Mouse (Mus musculus) cerebellum, postnatal 4 days (tissue): ENCODE results near the gene Pycr1.
A peak's percentile ranks its signal among the peaks of the same experiment; 100 is the strongest.

Source experiments
- DNase-seq, 2 experiments: peaks; one replicate each; pipeline ENCODE4 v3.0.0; 2022; ENCODE audit warnings: low spot score in 2 of 2, mixed read lengths in 1 of 2

Gene Pycr1

GRCm38 (mm10) chr11:120658876-120659410 is 15.4 kb upstream of the Pycr1 start:
- peak in 1 of 2 experiments; percentile 71 for DNase-seq

- no peak for DNase-seq
These were observed 13.7 kb upstream of the Pycr1 start for GRCm38 (mm10) chr11:120657301-120657700.

DNA sequence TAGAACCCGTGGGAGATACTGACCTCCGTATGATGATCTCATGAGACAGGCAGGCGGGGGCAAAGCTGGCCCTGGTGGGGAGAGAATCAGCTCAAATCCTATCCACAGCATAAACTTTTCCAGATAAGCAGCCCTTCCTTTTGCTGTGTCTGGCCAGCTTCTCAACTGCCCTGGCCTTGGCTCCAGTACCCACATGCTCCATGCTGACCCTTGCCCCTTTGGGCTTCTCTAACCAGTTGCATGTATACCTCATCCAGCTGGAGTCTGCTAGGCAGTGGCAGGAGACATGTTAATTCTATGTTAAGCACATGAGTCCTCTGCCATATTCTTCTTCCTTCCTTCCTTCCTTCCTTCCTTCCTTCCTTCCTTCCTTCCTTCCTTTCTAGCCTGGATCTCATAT is 11.2 kb upstream of the Pycr1 start:
- DNase-seq = no peak

DNA sequence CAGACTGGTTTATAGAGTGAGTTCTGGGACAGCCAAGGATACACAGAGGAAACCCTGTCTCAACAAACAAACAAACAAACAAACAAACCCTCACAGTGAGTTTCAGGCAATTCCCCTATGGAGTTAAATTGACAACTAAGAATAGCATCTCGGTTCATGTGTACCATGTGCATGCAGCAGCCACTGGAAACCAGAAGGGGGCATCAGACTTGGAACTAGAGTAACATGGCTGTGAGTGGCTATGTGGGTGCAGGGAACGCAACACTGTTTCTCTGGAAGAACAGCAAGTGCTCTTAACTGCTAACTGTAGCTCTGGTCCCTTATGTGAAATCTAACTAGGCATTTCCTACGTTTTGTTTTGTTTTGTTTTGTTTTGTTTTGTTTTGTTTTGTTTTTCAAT is 8.3 kb upstream of the Pycr1 start:
- DNase-seq = no peak

GRCm38 (mm10) chr11:120648001-120648476 is 4.5 kb upstream of the Pycr1 start, which contains the start of gene Myadml2:
Gene Myadml2 (minus strand): TSS chr11:120648158.
- DNase-seq = no peak

- DNase-seq = no peak
These were observed 3.7 kb upstream of the Pycr1 start for GRCm38 (mm10) chr11:120647047-120647830.

GRCm38 (mm10) chr11:120642939-120643600 is 499 bp downstream of the Pycr1 start:
- no peak for DNase-seq

- no peak for DNase-seq
These were observed 1.7 kb downstream of the Pycr1 start for GRCm38 (mm10) chr11:120641869-120642268.

- DNase-seq = no peak
These were observed 2.3 kb downstream of the Pycr1 start for GRCm38 (mm10) chr11:120641255-120641654.

DNA sequence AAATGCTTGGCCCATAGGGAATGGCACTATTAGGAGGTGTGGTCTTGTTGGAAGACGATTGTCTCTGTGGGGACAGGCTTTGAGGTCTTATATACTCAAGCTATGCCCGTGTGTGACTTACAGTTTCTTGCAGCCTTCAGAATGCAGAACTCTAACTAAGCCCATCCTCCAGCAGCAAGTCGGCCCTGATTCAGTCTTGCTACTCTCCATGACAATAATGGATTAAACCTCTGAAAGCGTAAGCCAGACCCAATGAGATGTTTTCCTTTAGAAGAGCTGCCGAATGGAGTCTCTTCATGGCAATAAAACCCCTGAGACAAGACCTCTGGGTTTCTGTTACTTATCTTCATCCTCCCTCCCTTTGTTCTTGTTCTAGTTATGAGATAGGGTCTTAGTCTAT is 8.8 kb downstream of the Pycr1 start:
- no peak for DNase-seq

DNA sequence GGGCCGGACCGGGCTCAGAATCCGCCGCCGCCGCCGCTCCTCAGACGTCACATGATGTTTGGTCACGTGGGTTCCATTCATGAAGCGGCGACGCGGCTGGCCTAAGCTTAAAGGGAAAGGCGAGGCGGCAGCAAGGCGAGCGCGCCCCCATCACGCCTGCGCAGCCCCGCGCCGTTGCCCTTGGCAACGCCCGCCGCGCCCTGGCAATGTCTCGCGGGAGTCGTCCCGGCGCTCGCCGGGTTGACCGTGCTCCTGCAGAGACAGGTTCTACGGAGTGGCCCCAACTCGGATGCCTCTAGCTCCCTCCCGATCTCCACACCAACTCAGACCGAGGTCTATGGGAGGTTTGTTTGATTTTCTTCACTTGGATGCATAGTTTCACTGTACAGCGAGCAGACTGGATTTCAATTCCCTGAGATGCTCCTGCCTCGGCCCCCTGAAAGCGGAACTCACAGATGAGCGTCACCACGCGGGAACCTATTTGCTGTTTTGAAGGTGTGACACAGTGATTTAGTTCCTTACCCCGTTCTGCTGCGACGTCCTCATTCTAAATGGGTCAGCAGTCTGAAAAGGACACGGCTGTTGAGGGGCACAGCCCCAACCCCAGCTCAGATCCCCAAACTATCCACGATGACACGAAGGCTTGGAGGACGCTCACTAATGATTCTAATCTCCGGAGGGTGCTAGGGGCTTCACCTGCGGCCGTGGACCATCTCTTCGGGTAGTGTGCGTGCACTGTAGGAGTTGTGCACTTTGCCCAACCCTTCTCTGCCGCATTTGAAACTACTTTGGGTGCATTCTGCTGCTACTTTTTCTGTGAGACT is 9.8 kb downstream of the Pycr1 start, which contains the start of gene Mafg:
Gene Mafg, minus strand, starts transcription at position 81 of the 824 bp plus-strand sequence.
- peak; percentile 87 to 92 for DNase-seq

DNA sequence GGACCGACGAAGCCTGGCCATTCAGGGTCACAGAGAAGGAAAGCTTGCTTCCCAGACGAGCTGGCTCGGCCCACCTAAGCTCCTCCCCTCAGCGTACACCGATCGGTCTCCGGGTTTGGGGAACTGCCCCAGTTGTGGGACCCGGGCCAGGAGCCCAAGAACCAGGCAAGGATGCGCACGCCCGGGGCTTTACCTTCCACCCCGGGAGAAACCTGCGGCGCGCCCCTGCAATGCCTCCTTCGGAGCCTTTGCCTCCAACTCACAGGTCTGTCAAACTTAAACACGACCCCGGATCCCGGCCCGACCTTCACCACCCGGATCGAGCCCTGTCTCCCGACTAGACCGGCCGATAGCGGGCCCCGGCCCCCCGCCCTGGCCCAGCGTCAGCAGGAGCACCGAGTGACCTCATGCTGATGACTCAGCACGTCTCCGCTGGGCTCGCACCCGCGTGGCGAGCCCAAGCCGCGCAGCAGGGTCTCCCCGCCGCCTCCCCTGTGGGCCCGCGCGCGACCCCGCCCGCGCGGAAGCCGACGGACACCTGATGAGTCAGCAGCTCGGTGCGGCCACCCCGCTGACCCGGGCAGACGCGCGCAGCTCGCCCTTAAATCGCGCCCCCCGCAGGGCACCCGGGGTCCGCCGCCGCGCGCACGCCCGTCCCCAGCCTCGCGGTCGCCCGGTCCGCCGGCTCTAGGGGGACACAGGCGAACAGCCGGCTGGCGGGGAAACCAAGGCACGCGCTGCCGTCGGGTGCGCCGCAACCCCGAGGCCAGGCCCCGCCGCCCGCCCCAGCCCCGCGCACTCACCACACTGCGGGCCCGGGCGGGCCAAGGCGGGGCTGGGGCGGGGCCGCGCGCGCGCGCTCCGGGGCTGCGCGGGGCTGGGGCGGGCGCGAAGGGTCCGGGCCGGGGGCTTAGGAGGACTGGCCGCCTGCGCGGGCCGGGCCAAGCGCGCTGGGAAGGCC is 10.7 kb downstream of the Pycr1 start:
- peak; percentile 26 to 54 for DNase-seq

DNA sequence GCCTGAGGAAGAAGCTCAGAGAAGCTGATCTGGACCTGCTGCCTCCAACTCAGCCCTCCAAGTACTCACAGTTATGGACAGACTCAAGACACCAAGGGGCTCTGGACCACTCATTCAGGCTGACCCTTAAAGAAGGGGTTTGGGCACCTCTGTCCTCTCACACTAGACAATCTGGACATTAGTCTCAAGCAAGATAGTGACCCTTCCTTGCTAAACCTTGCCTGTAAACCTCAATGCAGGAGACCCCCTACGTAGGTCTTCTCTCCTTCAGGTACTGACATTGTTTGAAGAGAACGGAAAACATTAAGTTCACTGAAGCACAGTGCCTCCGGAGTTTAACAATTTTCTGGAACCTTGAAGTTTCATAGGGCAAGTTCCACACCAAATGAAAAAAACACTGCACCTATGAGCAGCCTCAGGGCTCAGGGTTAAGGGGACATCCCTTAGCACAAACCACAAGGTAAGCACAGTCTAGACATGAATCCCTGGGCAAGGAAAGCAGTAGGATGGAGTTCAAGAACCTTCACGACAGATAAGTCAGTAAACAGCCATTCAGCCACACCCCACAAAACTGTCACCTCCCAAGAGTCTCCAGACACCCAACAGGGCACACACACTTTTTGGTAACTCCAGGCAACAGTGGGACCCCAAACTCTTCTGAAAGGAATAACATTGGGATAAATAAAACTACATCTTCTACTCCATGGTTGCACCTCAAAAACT is 11.7 kb downstream of the Pycr1 start:
- peak in 1 of 2 experiments; percentile 13 for DNase-seq

DNA sequence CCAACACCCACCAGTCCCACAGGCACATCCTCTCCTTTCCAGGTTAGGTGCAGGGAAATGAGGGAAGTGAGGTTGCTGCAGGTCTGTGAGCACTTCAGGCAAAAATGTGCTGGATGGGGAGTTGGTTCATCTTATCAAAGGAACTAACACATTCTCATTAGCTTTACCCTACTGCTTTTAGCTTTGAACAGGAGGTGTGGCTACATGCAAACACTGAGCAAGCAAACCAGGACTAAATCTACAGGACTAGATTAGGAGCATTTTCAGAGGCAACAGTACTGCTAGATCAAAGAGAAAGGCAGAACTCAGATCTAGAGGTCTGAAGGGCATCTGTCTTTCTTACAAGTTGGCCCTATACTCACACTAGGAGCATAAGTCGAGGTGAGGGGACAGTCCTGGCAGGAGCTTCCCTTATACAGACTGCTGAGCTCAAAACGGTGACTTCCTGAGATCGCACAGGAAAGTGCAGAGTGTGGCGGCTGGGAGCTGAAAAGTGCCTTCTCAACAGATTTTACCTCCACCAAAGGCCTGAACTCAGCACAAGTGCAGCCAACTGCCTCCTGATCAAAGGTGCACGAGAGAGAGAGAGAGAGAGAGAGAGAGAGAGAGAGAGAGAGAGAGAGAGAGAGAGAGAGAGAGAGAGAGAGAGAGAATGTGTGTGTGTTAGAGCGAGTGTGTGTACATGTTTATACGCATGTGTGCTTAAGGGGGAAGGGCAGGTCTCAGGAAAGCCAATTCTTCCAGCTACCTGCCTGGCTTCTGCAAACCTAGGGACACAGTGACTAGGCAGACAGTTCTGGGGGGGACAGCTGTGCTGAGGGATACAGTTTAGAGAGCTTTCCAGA is 12.5 kb downstream of the Pycr1 start:
- peak in 1 of 2 experiments; percentile 11 for DNase-seq

DNA sequence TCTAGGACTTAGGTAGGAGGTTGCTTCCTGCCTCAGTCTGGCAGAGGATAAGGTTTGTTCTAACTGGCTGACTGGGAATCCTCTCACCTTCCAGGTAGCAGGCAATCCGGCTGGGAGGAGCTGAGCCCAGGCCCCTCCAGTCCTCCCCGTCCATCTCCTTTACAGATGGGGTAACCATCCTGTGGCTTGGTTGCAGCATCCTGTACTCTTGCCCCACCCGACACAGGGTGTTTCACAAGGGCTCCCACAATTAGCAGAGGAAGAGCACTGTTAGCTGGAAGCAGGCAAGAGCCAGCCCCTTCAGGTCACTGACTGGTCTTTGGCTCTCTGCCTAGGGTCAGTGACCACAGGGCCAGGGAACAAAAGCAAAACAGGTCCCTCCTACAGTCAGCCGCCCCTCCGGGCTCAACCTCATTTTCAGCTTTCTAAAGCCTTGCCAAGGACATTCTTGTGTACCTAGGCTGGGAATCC is 13.1 kb downstream of the Pycr1 start:
- DNase-seq = peak in 1 of 2 experiments; percentile 20

- peak in 1 of 2 experiments; percentile 17 for DNase-seq
These were observed 13.7 kb downstream of the Pycr1 start for GRCm38 (mm10) chr11:120629911-120630310.

GRCm38 (mm10) chr11:120629341-120629730 is 14.2 kb downstream of the Pycr1 start:
- DNase-seq = peak in 1 of 2 experiments; percentile 18

- peak in 1 of 2 experiments; percentile 14 for DNase-seq
These were observed 14.8 kb downstream of the Pycr1 start for GRCm38 (mm10) chr11:120628601-120629340.
